ENCODE assay signal across 8 mouse cellular contexts in the genomic region with DNA sequence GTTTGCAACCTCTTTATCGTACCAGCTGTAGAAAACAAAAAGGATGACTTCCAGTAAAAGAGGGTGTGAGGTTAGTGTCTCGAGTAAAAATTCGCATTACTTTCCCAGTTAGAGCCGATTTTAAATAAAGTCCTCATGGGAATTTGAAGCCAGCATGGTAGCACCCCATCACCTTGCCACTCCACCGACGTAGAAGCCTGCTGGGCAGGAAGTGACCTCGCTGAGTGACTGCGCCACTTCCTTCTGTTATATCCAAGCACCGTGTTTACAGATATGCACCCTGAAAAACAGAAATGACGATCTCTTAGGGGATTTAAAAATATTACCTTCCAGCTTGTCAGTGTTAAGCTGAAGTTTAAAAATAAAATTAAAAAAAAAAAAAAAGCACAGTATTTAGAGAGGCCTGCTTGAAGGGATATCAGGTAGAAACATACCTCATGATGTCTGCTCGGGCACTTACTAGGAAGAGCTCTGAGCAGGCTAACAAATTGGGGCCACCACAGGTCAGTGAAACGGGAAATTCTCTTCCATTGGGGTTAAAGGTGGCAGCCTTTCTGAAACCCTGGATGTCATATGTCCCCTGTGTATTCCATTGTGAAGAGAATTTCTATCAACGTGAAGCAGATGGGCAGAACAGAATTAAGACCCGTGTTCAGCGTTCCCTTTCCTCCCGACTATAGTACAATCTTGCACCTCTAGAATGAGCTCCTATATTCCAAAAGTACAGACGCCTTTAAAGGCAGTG.
DNase-seq lines count a peak whose midpoint lies in the region; ATAC-seq lines count a peak whose summit lies in the region.

No protein-coding gene starts in this region.

- no peak overlapping the region for H3K27ac ChIP-seq in kidney, embryonic 15.5 days
- H3K27ac ChIP-seq in embryonic facial prominence, embryonic 12.5 days: no peak overlapping the region
- no peak overlapping the region for H3K27ac ChIP-seq in hindbrain, embryonic 15.5 days (replicated peaks)
- H3K27ac ChIP-seq in midbrain, embryonic 13.5 days: no peak overlapping the region

- no peaks in the 10 kb centered on the region for H3K36me3 ChIP-seq in kidney, embryonic 15.5 days
- no peaks in the 10 kb centered on the region for H3K36me3 ChIP-seq in embryonic facial prominence, embryonic 12.5 days
- H3K36me3 ChIP-seq in hindbrain, embryonic 15.5 days: no peaks in the 10 kb centered on the region
- H3K36me3 ChIP-seq in midbrain, embryonic 13.5 days: no peaks in the 10 kb centered on the region

- H3K4me3 ChIP-seq in kidney, embryonic 15.5 days (replicated peaks): peak overlapping the region; percentile 32
- peak overlapping the region; percentile 20 for H3K4me3 ChIP-seq in embryonic facial prominence, embryonic 12.5 days
- peak overlapping the region; percentile 17 for H3K4me3 ChIP-seq in hindbrain, embryonic 15.5 days
- H3K4me3 ChIP-seq in midbrain, embryonic 13.5 days (replicated peaks): peak overlapping the region; percentile 0; the same call in 1 of the 2 replicates

- H3K9ac ChIP-seq in kidney, embryonic 15.5 days: no peak overlapping the region
- no peak overlapping the region for H3K9ac ChIP-seq in embryonic facial prominence, embryonic 12.5 days
- 0 out of 2 replicates have a peak overlapping the region, but pooled peaks have one; percentile 1 for H3K9ac ChIP-seq in hindbrain, embryonic 15.5 days
- H3K9ac ChIP-seq in midbrain, embryonic 13.5 days (replicated peaks): no peak overlapping the region

- ATAC-seq in kidney, embryonic 15.5 days (replicated peaks; ENCODE audit: low FRiP score): no peak; the same call in 1 of the 2 replicates
- no peak for ATAC-seq in embryonic facial prominence, embryonic 12.5 days (ENCODE audit: insufficient number of reproducible peaks, insufficient read depth, low FRiP score, low TSS enrichment)
- ATAC-seq in hindbrain, embryonic 15.5 days (ENCODE audit: low FRiP score, low read depth): no peak
- ATAC-seq in midbrain, embryonic 13.5 days: no peak

- no peaks in the 10 kb centered on the region for H3K9me3 ChIP-seq in kidney, embryonic 15.5 days (replicated peaks)
- no peaks in the 10 kb centered on the region for H3K9me3 ChIP-seq in embryonic facial prominence, embryonic 12.5 days
- no peaks in the 10 kb centered on the region for H3K9me3 ChIP-seq in hindbrain, embryonic 15.5 days
- H3K9me3 ChIP-seq in midbrain, embryonic 13.5 days: no peaks in the 10 kb centered on the region

- no peaks in the 10 kb centered on the region for H3K27me3 ChIP-seq in kidney, embryonic 15.5 days
- H3K27me3 ChIP-seq in embryonic facial prominence, embryonic 12.5 days: no peaks in the 10 kb centered on the region
- 0 out of 2 replicates have a peak, but pooled peaks cover 2% of the 10 kb centered on the region for H3K27me3 ChIP-seq in hindbrain, embryonic 15.5 days
- no peaks in the 10 kb centered on the region for H3K27me3 ChIP-seq in midbrain, embryonic 13.5 days

- peak overlapping the region; percentile 53 for H3K4me2 ChIP-seq in kidney, embryonic 15.5 days
- peak overlapping the region; percentile 47 for H3K4me2 ChIP-seq in embryonic facial prominence, embryonic 12.5 days (replicated peaks)
- H3K4me2 ChIP-seq in hindbrain, embryonic 15.5 days: peak overlapping the region; percentile 57
- H3K4me2 ChIP-seq in midbrain, embryonic 13.5 days (replicated peaks): peak overlapping the region; percentile 39

- 36% methylated on average over 17 of the region's 17 CpGs for WGBS in kidney, embryonic 15.5 days
- 20% methylated on average over 17 of the region's 17 CpGs for WGBS in embryonic facial prominence, embryonic 12.5 days
- 46% methylated on average over 17 of the region's 17 CpGs for WGBS in hindbrain, embryonic 15.5 days
- 45% methylated on average over 17 of the region's 17 CpGs for WGBS in midbrain, embryonic 13.5 days

- H3K4me1 ChIP-seq in kidney, embryonic 15.5 days: no peaks in the 10 kb centered on the region; the same call in 1 of the 2 replicates
- peaks cover 7% of the 10 kb centered on the region for H3K4me1 ChIP-seq in embryonic facial prominence, embryonic 12.5 days
- H3K4me1 ChIP-seq in hindbrain, embryonic 15.5 days (replicated peaks): 0 out of 2 replicates have a peak, but pooled peaks cover 9% of the 10 kb centered on the region
- H3K4me1 ChIP-seq in midbrain, embryonic 13.5 days (replicated peaks): peaks cover 11% of the 10 kb centered on the region

- no peak for DNase-seq in kidney, postnatal 25 days
- no peak for DNase-seq in urinary bladder, postnatal 14 days (ENCODE audit: low spot score)
- DNase-seq in B cell, adult 2 months: no peak
- no peak for DNase-seq in frontal cortex, postnatal 25 days (ENCODE audit: low spot score in 2 of 2)
